Mouse (Mus musculus) lung, postnatal 4 days (tissue): ENCODE results near the gene Ifitm2.

Experiments used
- DNase-seq, 2 experiments: peaks; one replicate each; pipeline ENCODE4 v3.0.0; 2021

Gene Ifitm2

DNA sequence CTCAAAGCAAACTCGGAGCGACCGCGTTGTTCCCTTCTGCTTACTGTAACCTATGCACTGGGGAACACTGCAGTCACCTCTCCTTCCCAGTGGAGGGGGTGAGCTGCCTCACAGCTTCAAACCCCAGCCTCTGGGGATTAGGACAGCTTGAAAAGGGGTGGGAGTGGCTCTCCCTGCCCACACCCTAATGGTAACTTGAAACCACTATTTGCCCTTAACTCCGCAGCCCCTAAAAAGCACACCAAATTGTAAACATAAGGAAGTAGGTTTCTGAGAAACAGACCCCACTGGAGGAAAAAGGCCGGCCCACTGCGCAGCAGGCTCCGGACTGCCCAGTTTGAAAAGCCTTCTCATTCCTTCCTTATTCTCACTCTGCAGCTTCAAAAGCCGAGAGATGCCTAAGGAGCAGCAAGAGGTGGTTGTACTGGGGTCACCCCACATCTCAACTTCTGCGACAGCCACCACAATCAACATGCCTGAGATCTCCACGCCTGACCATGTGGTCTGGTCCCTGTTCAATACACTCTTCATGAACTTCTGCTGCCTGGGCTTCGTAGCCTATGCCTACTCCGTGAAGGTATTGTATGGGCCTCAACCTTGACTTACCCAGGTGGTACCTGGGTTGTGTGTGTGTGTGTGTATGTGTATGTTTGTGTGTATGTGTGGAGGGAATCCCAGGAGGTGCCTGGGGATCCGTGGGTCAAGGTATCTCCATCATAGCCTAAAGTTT lies 12.2 kb upstream of the Ifitm2 start:
- no peak for DNase-seq

DNA sequence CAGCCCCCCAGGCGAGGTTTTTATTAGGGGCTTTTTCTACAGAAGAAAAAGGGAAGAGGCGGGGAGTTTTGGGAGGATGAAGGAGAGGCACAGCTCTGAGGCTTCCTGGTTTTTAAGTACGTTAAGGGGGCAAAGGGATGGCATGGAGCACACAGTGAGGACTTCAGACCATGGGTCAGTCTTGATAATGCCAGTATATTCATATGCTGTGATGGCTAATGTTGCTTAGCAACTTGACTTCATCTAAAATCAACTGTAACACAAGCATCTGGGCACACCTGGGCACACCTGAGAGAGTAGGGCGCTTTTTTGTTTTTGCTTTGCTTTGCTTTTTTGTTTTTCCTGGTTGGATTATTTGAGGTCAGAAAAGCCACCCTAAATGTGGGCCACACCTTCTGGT lies 11.1 kb upstream of the Ifitm2 start, which contains the start of gene Ifitm1:
TSS of gene Ifitm1 (plus strand) at position 301 of the 400 bp plus-strand sequence.
- DNase-seq: no peak

DNA sequence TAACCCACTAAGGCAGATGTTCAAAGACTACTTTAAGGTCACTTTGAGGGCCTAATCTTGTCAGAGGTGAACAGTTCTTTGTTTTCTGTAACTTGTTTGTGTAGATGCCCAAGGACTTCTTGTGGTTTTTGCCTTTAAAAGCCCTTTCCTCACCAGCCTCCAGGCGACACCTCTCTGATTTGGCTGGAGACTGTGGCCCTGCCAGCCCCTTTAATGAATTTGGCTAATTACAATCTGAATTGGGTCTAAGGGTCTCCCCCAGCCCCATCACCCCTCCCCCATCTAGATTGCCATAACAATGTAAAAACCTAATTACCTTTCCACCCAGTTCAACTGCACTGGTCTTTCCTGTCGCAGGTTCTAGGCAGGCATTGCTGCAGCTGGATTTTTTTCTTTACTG lies 6.9 kb upstream of the Ifitm2 start:
- no peak for DNase-seq

- DNase-seq: no peak
These were observed 5.6 kb upstream of the Ifitm2 start for GRCm38 (mm10) chr7:140961416-140961815.

DNA sequence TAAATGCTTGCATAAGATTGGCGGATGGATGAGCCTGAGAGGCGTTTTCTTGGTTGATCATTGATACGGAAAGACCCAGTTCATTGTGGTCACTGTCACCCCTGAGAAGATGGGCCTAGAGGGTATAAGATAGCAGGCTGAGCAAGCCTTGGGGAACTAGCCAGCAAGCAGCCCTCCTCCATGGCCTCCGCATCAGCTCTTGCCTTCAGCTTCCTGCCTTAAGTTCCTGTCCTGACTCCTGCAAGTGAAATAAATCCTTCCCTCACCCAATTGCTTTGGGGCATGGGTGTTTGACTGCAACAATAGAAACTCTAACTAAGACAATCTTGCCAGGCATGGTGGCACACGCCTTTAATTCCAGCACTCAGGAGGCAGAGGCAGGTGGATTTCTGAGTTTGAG lies 4.2 kb upstream of the Ifitm2 start:
- DNase-seq: no peak

DNA sequence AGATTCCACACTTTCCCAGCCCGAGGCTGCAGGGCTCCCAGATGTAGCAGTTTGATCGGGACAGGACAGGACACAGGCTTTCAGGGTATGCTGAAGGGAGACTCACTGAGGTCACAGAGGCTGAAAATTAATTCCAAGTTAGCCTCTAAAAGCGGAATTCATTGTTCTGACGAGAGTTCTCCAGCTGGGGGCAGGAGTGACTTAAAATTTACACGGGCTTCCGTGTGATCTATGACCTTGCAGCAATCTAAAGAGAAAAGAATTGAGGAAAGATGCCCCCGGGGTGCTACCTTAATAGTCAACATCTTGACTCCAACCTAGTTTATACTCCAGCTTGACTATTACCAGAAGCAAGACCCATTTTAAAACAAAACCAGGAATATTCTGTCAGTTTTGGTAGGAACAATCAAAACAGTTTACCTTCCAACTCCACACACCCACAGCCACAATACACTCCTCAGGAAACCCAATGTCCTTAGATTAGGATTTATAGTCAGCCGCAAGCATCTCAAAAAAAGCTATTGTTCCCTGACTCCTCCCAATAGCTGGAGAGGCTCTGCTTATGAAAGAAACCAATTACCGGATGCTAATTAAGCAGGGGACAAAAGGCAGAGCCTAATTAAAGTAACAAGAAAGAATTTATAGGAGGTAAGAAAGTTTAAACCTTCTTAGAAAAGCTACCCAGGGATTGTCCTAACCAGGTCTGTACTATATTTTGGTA lies 3.6 kb upstream of the Ifitm2 start:
- peak in 1 of 2 experiments; percentile 68 for DNase-seq

- no peak for DNase-seq
These were observed 726 bp upstream of the Ifitm2 start for GRCm38 (mm10) chr7:140956556-140956869.

DNA sequence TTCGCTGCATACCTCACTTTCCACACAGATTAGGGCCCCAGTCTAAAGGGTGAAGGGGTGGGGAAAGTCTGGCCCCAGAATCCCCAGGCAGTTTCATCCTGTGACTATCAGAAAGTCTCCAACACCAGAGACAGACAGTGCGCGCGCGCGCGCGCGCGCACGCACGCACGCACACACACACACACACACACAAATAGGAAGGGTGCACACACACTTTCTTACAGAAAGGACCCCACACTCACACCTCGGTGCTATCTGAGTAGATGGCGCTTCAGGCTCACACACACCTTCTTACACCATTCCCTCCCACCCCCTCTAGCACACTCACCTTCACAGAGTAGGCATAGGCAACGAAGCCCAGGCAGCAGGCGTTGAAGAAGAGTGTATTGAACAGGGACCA lies 445 bp downstream of the Ifitm2 start:
- DNase-seq: peak in 1 of 2 experiments; percentile 41

GRCm38 (mm10) chr7:140954733-140955071 lies 1.1 kb downstream of the Ifitm2 start:
- peak in 1 of 2 experiments; percentile 21 for DNase-seq

- peak in 1 of 2 experiments; percentile 39 for DNase-seq
These were observed 1.7 kb downstream of the Ifitm2 start for GRCm38 (mm10) chr7:140953800-140954732.

- no peak for DNase-seq
These were observed 2.7 kb downstream of the Ifitm2 start for GRCm38 (mm10) chr7:140953133-140953532.

DNA sequence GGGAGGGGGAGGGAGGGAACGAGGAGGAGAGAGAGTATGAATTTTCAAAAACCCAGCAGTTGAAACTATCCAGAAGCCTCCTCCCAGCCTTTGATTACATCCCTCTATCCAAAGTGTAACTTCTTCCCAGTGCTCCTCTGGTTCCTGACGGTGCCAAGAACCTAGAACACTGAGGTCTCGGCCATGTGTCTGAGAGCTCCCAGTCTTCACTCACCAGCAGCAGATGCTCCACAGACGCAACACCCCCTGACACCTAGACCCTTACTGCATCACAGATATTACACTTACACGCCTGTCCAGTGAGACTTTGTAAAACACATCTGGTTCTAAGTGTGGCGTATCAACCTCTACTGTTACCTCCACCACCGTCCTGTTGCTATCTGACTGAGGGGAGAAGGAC lies 3.3 kb downstream of the Ifitm2 start:
- no peak for DNase-seq

DNA sequence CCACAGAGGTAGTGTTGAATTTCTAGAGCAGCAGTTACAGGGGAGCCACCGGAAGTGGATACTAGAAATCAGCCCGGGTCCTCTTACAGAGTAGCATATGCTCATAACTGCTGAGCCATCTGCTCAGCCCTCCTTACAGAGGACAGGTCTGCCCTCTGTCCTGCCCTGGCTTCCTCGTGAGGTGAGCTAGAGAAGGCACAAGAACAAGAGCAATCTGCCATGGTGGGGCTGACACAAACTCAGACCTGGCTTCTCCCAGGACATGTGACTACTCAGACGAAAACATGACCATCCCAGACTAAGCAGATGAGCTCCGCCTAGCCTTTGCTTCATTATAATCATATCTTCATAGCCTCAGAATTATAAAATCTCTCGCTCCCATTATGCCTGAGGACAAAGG lies 4.0 kb downstream of the Ifitm2 start:
- DNase-seq: no peak

DNA sequence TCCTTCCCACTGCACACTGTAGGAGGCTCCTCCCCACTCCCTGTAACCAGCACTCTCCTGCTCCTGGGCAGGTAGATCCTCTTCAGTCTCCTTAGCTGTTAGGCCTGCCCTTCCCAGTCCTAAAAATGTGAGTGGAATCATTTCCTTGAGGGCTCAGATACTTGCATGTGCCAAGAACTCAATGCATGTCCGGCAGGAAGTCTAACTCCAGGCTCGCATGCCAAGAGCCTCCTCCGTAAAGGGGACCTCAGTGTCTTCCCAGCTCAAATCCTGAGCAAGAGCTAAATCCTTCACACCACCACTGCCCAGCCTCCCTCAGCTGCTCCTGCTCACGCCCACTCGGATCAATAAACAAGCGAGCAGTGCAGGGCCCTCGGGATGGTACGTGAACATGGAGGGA lies 4.7 kb downstream of the Ifitm2 start:
- DNase-seq: peak; percentile 61 to 79

DNA sequence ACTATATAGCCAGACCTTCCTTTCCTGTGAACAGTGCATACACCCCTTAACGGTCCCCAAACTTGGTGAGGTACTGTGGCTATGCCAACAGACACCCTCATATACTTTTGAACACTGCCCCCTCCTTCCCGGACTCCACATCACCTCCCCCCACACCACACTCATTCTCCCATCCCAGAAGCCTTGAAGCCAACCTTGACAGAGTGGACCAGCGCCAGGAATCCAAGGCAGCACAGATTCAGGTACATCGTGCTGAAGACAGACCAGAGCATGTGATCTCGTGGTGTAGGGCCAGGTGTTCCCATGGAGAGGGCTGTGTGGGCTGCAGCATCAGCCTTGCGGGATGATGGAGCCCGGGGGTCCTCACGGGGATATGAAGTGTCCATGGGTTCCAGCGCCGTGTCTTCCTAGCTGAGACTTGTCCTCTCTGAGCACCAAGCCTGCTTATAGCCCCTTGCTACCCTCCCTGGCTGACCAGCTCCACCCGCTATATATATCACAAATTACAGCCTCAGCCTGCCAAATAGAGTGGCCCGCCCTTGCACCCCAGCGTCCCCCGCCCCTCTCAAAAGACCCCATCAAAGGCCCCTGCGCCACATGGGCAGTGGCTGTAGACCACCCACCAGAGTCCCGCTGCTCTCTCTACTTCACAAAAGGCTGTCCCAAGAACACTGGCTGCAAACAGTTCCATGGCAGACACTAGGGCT lies 5.8 kb downstream of the Ifitm2 start, which contains the start of gene Ifitm5:
TSS of gene Ifitm5 (minus strand) at position 468 of the 707 bp plus-strand sequence.
- peak in 1 of 2 experiments; percentile 18 for DNase-seq

- DNase-seq: no peak
These were observed 6.5 kb downstream of the Ifitm2 start for GRCm38 (mm10) chr7:140949255-140949654.

GRCm38 (mm10) chr7:140948161-140948560 lies 7.6 kb downstream of the Ifitm2 start:
- DNase-seq: peak in 1 of 2 experiments; percentile 40

GRCm38 (mm10) chr7:140946980-140947379 lies 8.8 kb downstream of the Ifitm2 start:
- peak in 1 of 2 experiments; percentile 70 for DNase-seq

- no peak for DNase-seq
These were observed 9.5 kb downstream of the Ifitm2 start for GRCm38 (mm10) chr7:140946311-140946710.

GRCm38 (mm10) chr7:140945247-140945646 lies 10.5 kb downstream of the Ifitm2 start:
- no peak for DNase-seq

- DNase-seq: no peak
These were observed 11.6 kb downstream of the Ifitm2 start for GRCm38 (mm10) chr7:140944236-140944635.

- no peak for DNase-seq
These were observed 12.4 kb downstream of the Ifitm2 start for GRCm38 (mm10) chr7:140943356-140943755.

DNA sequence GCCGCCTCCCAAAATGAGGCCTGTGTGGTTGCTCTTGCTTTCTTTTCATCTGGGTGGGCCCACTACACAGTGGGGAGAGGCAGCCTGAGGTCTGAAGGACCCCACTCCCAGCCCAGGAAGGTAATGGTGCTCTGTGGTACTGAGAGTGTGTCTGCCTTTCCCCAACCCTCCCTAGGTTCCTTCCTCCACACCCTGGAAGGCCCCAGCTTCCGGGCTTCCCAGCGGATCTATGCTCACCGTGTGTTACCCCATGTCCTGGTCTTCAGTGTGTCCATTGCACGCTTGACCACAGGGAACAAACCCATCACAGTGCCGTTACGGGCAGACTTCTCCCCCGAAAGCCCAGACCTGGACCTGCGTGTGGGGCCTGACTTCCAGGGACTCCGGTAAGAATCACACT lies 13.0 kb downstream of the Ifitm2 start:
- no peak for DNase-seq
